Mouse (Mus musculus): ENCODE measurements around the gene Mybpc2. TPM values are rescaled to one million over a fixed set of nuclear protein-coding genes. Genes with fewer than 3 reads are reported as not detected.

The Mybpc2 gene
- total RNA-seq, 1 experiment from 2014 or later, result not detected

DNA sequence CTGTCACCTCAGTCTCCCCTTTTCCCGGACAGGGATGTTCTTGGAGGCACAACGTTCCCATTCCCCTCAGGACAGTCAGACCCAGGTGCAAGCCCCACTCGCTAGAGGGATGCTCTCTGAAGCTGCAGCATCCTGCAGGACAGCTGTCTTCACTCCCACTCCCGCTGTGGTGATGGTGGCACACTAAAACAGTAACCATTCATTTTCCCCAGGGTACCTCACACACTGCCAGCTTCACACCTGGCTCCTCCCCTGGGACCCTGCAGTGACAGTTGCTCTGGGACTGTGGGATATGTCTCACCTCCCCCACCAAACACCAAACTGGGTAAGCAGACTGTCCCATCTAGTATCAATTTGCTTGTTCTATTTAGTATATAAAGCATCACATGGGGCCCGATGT is 23.3 kb upstream of the Mybpc2 start:
- no peak for ATAC-seq (replicated peaks; ENCODE audit: low read depth, poor library complexity, severe bottlenecking)

DNA sequence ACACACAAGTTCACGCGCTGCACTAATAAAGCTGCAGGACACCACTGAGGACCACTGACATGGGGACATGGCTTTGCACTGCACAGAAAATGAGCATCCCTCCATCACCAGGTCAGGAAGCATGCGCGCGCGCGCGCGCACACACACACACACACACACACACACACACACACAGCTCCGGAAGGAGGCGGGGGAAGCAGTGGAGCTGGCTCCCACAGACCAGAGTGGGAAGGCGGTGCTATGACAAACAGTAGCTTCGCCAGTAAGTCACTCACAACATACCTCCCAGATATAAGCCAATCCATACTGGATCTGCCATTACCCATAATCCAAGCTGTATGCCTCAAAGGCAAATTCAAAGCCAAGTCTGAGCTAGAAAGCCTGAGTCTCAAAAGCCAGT is 22.6 kb upstream of the Mybpc2 start:
- ATAC-seq (replicated peaks; ENCODE audit: low read depth, poor library complexity, severe bottlenecking), result 0 out of 2 replicates have a peak, but pooled peaks have one; percentile 7

DNA sequence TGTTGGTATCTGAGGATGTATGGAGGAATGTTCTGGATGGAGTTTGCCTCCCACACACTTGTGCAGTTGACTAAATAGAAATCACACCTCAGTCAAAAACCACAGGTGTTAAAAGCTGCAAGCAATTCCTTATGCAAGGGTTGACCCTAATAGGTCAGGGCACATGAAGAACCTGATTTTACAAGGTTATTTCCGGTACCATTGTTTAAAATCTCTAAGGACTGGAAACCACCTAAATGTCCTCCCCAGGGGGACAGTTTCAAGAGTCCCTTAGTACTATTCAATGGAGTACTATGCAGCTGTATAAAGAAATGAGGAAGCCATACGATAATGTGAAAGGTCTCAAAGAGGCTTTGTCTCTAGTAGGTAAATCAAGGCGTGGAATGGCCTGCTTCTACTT is 21.8 kb upstream of the Mybpc2 start:
- no peak for ATAC-seq (replicated peaks; ENCODE audit: low read depth, poor library complexity, severe bottlenecking)

DNA sequence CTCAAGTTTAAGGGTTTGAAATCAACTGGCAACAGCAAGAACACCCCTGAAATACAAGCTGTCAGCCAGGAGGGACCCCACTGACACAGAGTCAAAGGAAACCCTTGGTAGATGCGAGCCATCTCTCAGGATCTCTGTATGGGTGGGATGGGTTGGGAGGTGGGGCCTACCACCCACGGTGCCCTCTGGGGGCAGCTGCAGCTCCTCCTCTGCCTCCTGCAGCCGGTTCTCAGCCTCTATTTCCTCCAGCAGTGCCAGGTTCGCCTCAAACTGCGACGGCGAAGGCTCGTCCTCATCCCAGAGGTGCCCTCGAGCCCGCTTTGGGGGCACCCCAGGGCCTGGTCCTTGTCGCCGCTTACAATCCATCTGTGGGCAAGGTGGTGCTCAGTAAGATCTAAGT is 18.6 kb upstream of the Mybpc2 start:
- no peak for ATAC-seq (replicated peaks; ENCODE audit: low read depth, poor library complexity, severe bottlenecking)

DNA sequence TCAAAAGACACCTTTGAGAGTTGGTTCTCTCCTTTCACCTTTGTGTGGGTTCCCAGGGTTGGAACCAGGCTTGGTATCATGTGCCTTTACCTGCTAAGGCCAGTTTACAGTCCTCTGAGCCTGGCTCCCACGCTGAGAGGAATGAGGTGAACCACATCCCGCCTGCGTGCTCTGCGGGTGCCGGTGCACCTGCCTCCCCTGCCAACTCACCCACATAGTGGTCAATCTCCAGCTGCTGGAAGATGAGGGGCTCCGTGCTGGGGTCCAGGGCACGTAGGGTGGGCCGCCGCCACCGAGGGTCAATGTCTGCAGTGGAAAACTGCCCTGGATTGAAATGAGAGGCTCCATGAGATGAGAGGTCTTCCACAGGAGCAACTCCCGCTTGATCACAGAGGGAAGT is 18.1 kb upstream of the Mybpc2 start:
- no peak for ATAC-seq (replicated peaks; ENCODE audit: low read depth, poor library complexity, severe bottlenecking)

DNA sequence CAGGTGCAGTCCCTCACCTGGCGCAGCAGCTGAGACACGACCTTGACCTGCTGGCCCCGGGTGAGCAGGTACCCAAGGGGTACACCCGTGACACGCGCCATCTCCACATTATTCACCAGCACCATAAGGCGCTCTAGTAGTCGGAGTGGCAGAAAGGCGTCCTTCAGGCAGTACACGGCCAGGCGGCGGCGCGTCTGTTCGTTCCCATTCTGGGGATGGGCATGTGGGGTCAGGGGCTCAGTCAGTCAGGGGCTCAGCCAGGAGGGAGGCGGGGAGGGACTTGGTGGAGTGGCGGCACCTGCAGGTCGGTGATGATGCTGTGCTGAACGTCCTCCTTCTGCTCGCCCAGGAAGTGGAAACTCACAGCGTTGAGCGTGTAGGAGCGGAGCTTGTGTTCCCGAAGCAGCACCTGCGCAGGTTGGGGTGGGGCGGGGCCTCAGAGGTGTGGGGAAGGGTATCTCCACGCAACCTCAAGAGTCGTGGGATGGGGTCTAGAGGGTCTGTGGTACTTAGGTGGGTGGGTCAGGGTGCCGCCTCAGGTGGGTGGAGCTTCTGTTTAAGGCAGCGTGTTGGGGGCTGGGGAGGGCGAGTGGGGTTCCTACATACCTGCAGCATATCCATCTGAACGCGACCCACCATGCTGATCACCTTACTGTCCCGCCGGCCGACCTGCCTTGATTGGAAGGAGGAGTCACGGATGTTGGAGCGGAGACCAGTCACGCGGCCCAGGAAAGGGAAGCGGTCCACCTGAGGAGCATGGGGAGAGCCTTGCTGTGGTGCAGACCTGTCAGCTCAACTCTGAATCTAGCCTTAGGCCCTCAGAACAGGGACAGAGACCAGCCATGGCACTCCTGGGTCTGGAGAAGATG is 14.5 kb upstream of the Mybpc2 start:
- ATAC-seq (replicated peaks; ENCODE audit: low read depth, poor library complexity, severe bottlenecking), result no peak

DNA sequence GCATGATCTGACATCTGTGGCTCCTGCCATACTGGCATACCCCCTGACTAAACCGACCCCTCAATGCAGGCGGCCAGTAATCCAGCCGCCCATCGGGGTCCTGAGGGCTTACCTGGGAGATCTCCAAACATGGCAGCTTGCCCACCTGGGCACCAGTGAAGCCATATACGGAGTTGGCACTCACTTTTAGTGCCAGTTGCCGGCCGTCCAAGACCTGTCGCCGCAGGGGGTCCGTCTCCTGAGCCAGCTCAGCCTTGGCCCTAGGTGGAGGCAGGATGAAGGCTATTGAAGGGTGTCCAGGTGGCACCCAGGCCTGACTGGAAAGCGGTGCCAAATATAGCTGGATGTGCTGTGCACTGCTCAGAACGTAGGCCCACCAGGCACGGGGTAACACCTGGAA is 13.0 kb upstream of the Mybpc2 start:
- no peak for ATAC-seq (replicated peaks; ENCODE audit: low read depth, poor library complexity, severe bottlenecking)

DNA sequence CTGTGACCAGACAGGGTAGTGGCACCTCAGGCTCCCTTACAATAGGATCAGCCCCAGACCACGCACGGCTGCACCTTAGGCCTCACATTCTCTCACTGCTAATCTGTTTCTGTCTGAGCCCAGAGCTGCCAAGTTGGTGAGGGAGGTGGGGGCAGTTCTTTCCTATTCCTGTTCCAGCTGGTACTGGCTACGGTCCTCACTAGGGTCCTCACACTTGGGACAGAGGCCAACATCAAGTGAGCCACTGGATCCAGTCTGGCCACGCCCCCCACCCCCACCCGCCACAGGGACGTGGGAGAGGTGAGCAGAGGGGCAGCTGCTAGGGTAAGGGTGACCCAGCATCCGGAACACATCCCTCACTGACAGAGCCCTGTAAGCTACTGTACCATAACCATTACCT is 12.6 kb upstream of the Mybpc2 start:
- ATAC-seq (replicated peaks; ENCODE audit: low read depth, poor library complexity, severe bottlenecking), result no peak

DNA sequence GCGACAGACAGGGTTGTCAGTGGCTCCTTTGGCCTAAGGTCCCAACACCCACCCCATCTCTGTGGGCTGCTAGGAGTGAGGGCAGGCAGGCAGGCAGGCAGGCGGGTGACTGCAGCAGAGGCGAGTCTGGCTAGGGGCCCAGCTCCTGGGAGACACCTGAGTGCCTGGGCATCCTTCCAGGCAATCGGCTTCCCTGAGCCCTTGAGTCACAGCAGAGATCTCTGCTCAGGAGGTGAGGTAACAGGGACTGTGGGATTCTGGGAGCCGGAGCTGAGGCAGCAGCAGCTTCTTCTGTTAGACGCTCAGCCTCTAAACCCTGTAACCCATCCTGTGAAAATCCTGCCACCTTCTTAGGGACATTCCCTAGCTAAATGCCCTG is 12.1 kb upstream of the Mybpc2 start:
- ATAC-seq (replicated peaks; ENCODE audit: low read depth, poor library complexity, severe bottlenecking), result no peak

DNA sequence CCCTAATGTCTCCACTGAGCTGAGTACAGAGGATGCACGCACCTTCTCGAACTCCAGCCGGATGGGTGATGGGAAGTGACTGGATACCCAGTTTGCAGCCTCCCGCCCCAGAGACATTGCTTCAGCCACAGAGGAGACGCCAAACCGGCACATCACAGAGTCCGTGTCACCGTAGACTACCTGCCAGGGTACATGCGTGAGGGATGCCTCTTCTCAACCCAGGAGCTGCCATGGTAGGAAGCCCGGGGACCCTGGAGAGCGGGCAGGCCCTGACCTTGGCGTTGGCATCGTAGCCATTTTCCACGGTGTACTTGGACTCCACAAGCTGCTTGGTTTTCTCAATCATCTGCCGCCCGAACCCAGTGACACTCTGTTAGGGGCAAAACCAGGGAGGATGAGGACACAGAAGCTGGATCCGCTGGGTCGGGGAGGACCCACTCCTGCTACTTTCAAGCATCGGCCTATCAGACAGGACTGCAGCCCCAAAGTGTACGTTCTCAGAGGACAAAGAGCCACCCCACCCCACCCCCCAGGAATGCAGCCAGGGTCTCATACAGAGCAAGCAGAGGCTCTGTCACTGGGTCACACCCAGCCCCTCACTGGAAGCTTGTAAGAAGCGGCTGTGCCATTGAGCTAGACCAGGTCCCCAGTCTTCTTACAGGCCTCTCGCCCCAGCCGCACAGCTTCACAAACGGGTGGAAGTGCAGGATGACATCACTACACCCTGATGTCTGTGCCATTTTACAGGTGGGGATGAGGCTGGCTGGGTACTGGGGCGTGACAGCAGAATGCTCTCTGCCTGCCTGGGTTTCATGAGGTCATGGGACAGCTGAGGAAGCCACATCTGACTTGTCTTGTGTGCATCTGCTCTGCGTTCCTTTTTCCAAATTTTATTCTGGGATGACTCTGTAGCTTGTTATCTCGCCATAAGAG is 11.5 kb upstream of the Mybpc2 start:
- ATAC-seq (replicated peaks; ENCODE audit: low read depth, poor library complexity, severe bottlenecking), result no peak

DNA sequence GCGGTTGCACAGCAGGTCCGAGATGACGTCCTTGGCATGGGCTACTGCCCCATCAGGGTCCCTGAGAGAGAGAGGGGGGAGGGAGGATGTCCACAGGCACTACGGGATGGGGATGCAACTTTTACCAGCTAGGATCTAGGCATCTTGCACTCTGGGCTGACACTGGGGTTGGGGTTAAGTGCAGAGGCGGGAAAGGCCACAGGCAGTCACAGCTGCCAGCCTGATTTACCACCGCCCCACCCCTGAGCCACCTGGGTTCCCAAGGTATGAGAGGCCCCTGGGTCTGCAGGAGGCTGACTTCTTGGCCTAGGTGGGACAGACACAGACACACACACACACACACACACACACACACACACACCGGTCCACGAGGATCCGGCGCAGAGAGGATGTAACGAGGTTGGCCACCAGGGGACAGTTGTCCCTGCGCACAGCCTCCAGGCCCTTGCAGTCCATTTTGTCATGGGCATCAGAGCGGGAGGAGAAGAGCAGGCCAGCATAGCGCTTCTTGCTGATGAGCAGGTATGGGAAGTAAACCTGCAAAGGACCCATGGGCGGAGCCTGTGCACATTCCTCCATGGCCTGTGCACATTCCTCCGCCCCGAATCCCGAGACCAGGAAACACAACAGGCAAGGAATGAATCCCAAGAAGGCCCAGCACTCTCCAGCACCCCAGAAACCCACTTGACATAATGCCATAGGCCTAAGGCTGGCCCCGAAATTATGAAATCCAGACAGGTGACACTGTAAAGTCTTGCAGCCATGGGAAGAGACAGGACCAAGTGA is 10.4 kb upstream of the Mybpc2 start:
- no peak for ATAC-seq (replicated peaks; ENCODE audit: low read depth, poor library complexity, severe bottlenecking)

DNA sequence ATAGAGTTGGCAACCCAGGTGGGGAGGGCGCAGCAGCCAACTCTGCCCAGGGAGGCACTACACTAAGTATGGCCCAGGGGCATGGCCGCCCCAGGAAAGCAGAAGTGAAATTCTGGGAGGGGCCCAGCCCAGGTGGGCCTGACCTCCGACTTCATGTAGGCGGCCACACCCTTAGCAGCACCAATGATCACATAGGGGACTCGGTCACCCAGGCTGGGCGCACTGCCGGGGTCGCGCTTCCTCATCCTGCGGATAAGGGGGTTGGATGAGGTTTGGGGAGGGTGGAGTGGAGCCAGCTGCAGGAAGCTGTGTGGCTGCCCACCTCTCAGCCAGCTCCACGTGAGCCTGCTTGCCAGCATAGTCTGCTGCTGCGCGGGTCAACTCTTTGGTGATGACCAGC is 9.8 kb upstream of the Mybpc2 start:
- ATAC-seq (replicated peaks; ENCODE audit: low read depth, poor library complexity, severe bottlenecking), result peak; percentile 79

DNA sequence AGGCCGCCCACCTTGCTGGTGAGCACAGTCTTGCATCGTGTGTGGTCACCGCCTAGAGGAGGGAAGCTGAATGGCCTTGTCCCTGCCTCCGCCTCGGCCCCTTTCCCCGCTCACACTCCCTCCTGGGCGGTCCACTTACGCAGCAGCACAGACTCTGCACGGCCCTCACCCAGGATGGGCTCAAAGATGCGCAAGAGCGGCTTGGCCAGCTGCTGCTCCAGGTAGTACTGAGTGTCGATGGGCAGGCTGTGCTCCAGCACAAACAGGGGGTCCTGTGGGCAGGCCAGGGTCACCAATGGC is 9.2 kb upstream of the Mybpc2 start:
- no peak for ATAC-seq (replicated peaks; ENCODE audit: low read depth, poor library complexity, severe bottlenecking)

DNA sequence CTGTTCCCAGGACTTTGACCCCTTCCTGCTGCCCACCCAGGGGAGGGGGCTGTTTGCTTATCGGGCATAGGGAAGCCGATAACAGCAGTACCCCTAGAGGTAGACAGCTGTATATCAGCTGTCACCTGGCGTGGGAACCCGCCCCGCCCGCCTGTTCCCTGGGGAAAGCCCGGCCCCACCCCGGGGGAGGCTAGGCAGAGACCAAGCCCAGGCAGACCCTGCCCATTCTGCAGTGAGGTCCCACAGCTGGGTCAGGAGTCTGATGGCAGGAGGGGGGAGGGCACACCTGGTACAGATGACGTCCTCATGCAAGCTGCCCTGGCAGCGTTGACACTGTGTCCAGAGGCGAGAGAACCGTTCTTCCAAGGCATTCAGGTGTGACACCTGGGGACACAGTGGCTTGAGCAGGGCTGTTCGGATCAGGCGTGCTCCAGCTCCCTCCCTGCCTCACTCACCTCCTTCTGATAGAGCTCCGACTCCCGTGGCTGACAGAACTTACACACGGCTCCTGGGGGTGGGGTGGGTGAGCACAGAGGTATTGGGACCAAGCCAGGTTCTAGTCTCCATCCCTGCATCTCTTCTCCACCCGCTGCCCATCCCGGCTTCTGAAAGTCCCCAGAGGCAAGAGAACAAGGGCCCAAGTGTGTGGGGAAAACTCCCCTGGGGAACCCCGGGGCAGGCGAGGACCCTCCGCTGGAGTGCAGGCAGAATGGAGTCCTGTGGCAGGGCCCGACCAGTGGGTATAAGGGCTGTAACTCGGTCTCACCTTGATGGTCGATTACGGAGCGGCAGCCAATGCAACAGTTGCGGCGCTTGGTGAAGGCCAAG is 8.7 kb upstream of the Mybpc2 start:
- no peak for ATAC-seq (replicated peaks; ENCODE audit: low read depth, poor library complexity, severe bottlenecking)

DNA sequence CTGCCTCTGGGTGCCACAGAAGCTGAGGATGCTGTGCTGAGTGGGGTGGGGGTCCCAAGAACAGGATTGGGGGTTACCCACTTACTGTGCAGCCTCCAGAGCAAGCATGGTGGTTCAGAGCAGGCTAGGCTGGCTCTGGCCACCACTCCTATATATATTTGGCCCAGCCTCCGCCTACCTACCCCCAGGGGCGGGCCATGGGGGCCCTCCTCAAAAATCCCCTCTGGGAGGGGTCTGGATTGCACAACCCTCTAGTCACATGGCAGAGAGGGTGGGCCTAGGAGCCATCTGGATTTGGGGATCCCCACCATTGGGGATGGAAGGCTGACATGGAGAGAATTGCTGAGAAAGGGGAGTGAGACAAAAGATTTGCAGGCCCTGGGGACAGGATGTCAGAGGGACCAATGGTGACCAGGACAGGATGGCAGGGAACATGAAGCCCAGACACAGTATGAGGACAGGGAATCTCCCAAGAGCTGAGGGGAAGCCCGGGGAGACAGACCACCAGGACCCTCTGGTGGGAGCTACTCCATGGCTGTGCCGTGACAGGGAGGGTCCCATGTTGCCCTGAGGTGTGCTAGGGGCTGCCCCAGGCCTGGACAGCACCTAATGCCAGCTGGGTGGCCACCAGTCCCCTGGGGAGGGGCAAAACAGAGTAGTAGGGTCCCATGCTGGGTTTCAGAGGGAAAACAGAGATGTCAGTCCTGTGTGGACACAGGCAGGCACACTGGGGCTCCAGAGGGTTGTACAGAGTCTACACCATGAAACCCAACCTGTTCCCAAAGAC is 7.7 kb upstream of the Mybpc2 start, which contains the start of gene Spib:
Gene Spib (minus strand): TSS at position 126 of the 787 bp plus-strand sequence.
- ATAC-seq (replicated peaks; ENCODE audit: low read depth, poor library complexity, severe bottlenecking), result no peak

DNA sequence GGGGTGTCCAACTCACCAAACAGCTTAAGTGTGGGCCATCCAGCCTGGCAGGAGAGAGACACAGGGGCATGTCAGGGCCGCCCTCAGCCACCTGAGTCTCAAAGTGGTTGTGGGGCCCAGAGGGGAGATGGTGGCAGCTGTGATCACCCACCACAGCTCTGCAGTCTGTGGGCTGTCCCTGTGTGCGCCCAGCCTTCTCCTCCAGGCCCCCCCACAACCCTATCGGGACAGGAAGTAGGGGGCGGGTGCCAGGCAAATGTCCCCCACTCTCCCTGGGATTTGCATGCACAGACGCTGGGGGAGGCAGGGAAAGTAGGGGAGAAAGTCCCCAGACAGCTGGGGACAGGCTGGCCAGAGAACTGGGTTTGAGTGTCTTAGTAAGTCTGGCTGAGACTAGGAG is 6.8 kb upstream of the Mybpc2 start:
- no peak for ATAC-seq (replicated peaks; ENCODE audit: low read depth, poor library complexity, severe bottlenecking)

DNA sequence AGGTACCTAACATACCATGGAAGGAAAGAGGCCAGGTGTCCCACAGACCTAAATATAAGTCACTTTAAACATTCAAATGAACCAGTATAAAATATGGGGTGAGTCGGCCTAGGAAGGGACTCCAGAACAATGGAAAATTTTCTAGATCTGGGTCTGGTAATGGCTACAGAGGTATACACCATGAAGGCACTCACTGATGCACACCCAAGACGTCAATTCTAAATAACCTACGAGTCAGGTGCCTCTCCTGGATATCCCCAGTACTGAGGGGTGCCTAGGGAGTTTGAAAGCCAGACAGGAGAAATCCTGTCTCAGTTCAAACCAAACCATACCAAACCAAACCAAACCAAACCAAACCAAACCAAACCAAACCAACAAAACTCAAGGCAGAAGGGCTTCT is 6.1 kb upstream of the Mybpc2 start:
- no peak for ATAC-seq (replicated peaks; ENCODE audit: low read depth, poor library complexity, severe bottlenecking)

DNA sequence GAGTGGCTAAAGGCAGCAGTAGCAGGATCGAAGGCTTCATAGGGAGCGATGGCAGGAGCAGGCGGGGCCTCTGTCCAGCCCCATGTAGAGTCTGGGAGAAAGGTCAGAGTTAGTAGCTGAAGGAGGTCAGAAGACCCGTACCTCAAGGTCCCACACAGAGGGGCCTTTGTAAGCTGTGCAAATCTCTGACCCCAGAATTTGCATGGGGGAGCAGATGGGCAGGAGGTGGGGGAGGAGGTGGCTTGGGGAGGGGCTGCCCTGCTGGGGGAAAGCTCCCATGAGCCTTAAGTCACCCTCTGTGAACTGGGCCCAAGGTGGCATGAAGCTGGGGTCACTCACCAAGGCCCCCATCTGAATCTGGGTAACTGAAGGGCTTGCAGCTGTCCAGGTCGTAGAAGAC is 5.1 kb upstream of the Mybpc2 start:
- no peak for ATAC-seq (replicated peaks; ENCODE audit: low read depth, poor library complexity, severe bottlenecking)
